Mouse (Mus musculus): ENCODE data around the gene Icam5.
"Not testable (repeated sequence)": the region's sequence is repeated elsewhere in the genome, so short reads cannot be mapped to it uniquely, and the experiment has no call there.

Icam5 gene

GRCm38 (mm10) chr9:21030055-21030600, 1.7 kb upstream of the Icam5 start:
- in situ Hi-C loops (cut with MboI; ENCODE audit: low pct_unique_long_range_greater_than_20kb in 1 of 2, low sequenced_read_pairs in 2 of 2, unreplicated experiment in 1 of 2), result no loop called here

DNA sequence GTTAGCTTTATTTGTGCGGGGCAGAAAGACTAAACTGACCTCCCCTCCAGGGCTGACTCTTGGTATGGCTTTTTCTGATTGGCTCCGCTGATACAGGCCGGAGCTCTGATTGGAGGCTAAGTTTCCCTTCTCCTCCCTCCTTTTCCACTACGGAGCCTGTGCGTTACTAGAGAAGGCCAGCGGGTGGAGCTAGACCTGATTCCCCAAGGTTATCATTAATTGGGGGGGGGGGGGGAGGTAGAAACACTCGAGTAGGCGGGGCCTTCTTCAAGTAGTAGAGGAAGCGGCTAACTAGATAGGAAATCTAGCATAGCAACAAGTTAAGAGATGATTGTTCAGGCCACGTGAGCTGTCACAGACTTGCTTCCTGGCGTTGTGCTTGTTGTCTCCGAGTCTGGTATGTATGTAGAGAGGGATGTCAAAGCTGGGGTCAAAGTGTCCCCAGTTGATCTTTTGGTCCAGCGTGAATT, 1.1 kb upstream of the Icam5 start:
- in situ Hi-C loops (cut with MboI; ENCODE audit: low pct_unique_long_range_greater_than_20kb in 1 of 2, low sequenced_read_pairs in 2 of 2, unreplicated experiment in 1 of 2), result no loop called here

- in situ Hi-C loops (cut with MboI; ENCODE audit: low pct_unique_long_range_greater_than_20kb in 1 of 2, low sequenced_read_pairs in 2 of 2, unreplicated experiment in 1 of 2), result no loop called here
Measured at GRCm38 (mm10) chr9:21031251-21031895, 500 bp upstream of the Icam5 start.

GRCm38 (mm10) chr9:21032491-21032890, 618 bp downstream of the Icam5 start:
- in situ Hi-C loops (cut with MboI; ENCODE audit: low pct_unique_long_range_greater_than_20kb in 1 of 2, low sequenced_read_pairs in 2 of 2, unreplicated experiment in 1 of 2), result no loop called here

DNA sequence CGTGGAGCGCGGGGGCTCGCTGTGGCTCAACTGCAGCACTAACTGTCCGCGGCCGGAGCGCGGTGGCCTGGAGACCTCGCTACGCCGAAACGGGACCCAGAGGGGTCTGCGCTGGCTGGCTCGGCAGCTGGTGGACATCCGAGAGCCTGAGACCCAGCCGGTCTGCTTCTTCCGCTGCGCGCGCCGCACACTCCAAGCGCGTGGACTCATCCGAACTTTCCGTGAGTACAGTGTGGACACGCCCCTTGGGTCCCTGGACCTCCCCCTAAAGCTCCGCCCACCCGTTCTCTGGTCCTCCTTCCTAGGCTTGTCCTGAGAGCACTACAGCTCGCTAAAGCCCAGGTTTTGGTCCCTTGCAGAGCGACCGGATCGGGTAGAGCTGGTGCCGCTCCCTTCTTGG, 1.3 kb downstream of the Icam5 start:
- in situ Hi-C loops (cut with MboI; ENCODE audit: low pct_unique_long_range_greater_than_20kb in 1 of 2, low sequenced_read_pairs in 2 of 2, unreplicated experiment in 1 of 2), result no loop called here

DNA sequence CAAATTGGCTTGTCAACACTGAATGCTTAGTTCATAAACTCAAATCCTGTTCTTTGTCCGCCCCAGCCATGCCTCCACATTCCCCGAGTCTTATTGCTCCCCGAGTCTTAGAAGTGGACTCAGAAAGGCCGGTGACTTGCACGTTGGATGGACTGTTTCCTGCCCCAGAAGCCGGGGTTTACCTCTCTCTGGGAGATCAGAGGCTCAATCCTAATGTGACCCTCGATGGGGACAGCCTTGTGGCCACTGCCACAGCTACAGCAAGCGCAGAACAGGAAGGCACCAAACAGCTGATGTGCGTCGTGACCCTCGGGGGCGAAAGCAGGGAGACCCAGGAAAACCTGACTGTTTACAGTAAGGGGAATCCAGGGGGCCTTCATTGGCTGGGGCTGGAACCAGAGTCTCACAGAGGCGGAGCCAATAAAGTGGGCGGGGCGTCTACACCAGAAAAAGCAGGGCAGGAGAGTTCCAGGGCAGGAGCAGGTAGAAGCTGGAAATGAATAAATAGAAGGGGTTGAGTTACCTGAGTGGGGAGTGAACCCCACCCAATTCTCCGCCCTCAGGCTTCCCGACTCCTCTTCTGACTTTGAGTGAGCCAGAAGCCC, 2.7 kb downstream of the Icam5 start:
- in situ Hi-C loops (cut with MboI; ENCODE audit: low pct_unique_long_range_greater_than_20kb in 1 of 2, low sequenced_read_pairs in 2 of 2, unreplicated experiment in 1 of 2), result no loop called here

DNA sequence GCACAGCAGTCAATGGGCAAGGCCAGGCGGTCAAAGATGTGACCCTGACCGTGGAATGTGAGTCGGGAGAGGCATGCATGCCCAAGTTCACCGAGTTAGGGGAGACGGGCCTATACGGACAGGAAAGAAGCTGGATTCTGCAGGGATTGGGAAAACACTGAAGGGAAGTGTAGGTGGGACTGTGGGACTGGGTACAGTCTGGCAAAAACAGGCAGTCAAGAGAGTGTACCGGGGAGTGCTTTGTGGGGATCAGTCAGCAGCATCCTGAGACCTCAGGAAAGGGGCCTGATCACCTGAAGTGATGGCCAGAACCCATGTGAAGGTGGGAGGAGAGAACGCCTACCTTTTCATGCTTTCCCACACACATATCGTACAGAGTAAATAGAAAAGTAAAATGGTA, 3.7 kb downstream of the Icam5 start:
- in situ Hi-C loops (cut with MboI; ENCODE audit: low pct_unique_long_range_greater_than_20kb in 1 of 2, low sequenced_read_pairs in 2 of 2, unreplicated experiment in 1 of 2), result no loop called here

GRCm38 (mm10) chr9:21036161-21036560, 4.3 kb downstream of the Icam5 start:
- in situ Hi-C loops (cut with MboI; ENCODE audit: low pct_unique_long_range_greater_than_20kb in 1 of 2, low sequenced_read_pairs in 2 of 2, unreplicated experiment in 1 of 2), result no loop called here

DNA sequence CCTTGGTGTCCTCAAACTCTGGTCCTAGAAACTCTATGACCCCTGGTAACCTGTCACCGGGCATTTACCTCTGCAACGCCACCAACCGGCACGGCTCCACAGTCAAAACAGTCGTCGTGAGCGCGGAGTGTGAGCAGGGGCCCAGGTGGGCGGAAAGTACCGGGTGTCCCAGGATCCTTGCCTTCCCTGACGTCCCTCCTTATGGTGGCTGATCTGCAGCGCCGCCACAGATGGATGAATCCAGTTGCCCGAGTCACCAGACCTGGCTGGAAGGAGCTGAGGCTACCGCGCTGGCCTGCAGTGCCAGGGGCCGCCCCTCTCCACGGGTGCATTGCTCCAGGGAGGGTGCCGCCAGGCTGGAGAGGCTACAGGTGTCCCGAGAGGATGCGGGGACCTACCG, 4.8 kb downstream of the Icam5 start:
- in situ Hi-C loops (cut with MboI; ENCODE audit: low pct_unique_long_range_greater_than_20kb in 1 of 2, low sequenced_read_pairs in 2 of 2, unreplicated experiment in 1 of 2), result no loop called here

- in situ Hi-C loops (cut with MboI; ENCODE audit: low pct_unique_long_range_greater_than_20kb in 1 of 2, low sequenced_read_pairs in 2 of 2, unreplicated experiment in 1 of 2), result no loop called here
Measured at GRCm38 (mm10) chr9:21037481-21037891, 5.6 kb downstream of the Icam5 start.

DNA sequence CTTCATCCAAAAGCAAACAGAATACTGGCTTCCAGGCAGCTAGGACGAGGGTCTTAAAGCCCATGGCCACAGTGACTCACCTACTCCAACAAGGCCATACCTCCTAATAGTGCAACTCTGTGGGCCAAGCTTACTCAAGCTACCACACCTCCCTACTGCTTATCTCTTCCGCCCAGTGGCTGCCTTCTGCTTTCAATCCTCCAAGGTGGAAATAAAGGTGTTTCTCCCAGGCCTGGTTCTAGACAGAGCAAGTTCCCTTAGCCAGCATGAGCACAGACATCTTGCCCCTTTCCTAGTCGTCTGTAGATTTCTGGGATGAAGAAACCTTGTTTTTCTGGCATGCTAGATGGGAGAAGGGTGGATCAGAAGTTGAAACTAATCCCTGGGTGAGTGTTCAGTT, 7.9 kb downstream of the Icam5 start:
- in situ Hi-C loops (cut with MboI; ENCODE audit: low pct_unique_long_range_greater_than_20kb in 1 of 2, low sequenced_read_pairs in 2 of 2, unreplicated experiment in 1 of 2), result no loop called here

GRCm38 (mm10) chr9:21041308-21041707, 9.4 kb downstream of the Icam5 start:
- in situ Hi-C loops (cut with MboI; ENCODE audit: low pct_unique_long_range_greater_than_20kb in 1 of 2, low sequenced_read_pairs in 2 of 2, unreplicated experiment in 1 of 2), result no loop called here

DNA sequence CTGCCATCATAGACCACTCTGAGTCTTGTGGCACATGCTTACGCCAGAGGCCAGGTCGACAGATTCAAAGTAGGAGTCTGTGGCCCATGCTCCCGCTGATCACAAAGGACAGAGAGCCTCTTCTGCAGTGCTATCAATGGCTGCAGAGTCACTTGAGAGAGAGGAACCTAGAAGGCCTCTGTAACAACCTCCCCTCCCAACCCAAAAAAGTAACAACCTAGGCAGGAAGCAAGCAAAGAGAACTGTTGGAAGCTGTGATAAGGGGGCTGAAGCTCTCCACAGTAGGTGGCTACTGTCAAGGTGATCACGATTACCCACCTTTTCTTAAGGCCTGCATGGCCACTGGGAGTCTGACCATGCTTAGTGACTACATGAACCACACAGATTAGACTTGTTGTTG, 11.7 kb downstream of the Icam5 start:
- in situ Hi-C loops (cut with MboI; ENCODE audit: low pct_unique_long_range_greater_than_20kb in 1 of 2, low sequenced_read_pairs in 2 of 2, unreplicated experiment in 1 of 2), result no loop called here

DNA sequence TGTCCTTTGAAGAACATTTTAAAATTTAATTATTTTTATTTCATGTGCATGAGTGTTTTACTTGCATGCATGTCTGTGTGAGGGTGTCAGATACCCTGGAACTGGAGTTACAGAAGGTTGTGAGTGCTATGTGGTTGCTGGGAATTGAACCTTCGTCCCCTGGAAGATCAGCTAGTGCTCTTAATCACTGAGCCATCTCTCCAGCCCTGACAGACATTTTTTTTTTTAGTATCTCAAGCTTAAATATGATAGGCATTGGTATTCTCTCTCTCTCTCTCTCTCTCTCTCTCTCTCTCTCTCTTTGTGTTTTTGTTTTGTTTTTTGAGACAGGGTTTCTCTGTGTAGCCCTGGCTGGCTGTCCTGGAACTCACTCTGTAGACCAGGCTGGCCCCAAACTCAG, 12.9 kb downstream of the Icam5 start:
- in situ Hi-C loops (cut with MboI; ENCODE audit: low pct_unique_long_range_greater_than_20kb in 1 of 2, low sequenced_read_pairs in 2 of 2, unreplicated experiment in 1 of 2), result not testable (repeated sequence)

- in situ Hi-C loops (cut with MboI; ENCODE audit: low pct_unique_long_range_greater_than_20kb in 1 of 2, low sequenced_read_pairs in 2 of 2, unreplicated experiment in 1 of 2), result no loop called here
Measured at GRCm38 (mm10) chr9:21045235-21045634, 13.4 kb downstream of the Icam5 start.

GRCm38 (mm10) chr9:21051578-21051977, 19.7 kb downstream of the Icam5 start:
- in situ Hi-C loops (cut with MboI; ENCODE audit: low pct_unique_long_range_greater_than_20kb in 1 of 2, low sequenced_read_pairs in 2 of 2, unreplicated experiment in 1 of 2), result no loop called here

DNA sequence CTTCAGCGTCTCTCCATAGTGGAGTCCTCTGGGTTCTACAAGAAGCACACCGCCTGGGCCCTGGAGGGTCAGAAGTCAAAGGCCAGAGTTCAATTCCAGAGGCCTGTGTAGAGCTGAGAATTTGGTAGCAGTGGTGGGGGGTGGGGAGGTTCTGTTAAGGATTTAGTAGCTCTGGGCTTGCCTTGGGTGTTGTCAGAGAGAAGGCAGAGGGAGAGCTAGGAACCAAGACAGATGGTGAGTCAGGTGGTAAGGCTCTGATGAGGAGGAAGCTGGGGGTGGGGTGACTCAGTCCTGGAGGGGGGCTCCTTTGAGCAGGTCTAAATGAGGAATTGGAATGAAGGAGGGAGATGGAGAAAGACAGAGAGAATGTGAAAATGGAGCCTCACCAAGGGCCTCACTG, 31.1 kb downstream of the Icam5 start:
- in situ Hi-C loops (cut with MboI; ENCODE audit: low pct_unique_long_range_greater_than_20kb in 1 of 2, low sequenced_read_pairs in 2 of 2, unreplicated experiment in 1 of 2), result no loop called here

DNA sequence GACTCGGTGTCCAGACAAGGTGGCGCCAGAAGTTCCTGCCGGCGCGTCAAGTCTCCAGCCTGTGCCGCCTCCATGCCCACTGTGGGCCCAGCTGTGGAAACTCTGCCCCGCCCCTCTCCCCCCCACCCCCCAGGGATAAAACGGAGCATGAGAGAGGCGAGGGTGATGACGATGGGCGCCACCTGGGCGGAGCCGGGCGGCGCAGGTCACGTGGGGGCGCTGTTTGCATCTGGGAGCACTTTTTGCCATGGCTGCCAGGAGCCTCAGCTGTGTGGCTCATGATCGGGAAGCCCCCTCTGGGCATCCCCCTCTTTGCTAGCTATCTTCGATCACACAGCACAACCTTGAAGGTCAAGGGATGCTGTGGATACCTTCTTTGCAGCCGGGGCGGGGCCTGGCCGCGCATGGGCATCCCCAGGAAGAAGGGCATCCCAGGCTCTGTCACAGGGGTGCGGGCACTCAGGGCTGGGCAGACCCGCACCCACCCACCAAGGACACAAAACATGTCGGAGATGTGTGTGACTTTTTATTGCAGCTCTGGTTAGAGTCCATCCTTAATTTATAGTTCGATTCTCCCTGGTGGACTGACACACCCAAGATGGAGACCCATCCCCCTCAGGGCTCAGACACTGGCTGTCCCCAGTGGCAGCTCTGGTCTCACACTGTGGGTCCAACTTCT, 35.3 kb downstream of the Icam5 start, which contains the start of gene Zglp1:
Gene Zglp1, minus strand, starts transcription at position 88 of the 679 bp plus-strand sequence.
- in situ Hi-C loops (cut with MboI; ENCODE audit: low pct_unique_long_range_greater_than_20kb in 1 of 2, low sequenced_read_pairs in 2 of 2, unreplicated experiment in 1 of 2), result no loop called here

GRCm38 (mm10) chr9:21072641-21073040, 40.8 kb downstream of the Icam5 start:
- in situ Hi-C loops (cut with MboI; ENCODE audit: low pct_unique_long_range_greater_than_20kb in 1 of 2, low sequenced_read_pairs in 2 of 2, unreplicated experiment in 1 of 2), result no loop called here

All from mouse embryonic stem cell (cell line).